Mouse (Mus musculus): Measurements from ENCODE around the gene Ptpn21. TPM values are rescaled to one million over a fixed set of nuclear protein-coding genes. Genes with fewer than 3 reads are reported as not detected.

The Ptpn21 gene
- polyA plus RNA-seq, 1 experiment from 2014 or later: 5.5 TPM

DNA sequence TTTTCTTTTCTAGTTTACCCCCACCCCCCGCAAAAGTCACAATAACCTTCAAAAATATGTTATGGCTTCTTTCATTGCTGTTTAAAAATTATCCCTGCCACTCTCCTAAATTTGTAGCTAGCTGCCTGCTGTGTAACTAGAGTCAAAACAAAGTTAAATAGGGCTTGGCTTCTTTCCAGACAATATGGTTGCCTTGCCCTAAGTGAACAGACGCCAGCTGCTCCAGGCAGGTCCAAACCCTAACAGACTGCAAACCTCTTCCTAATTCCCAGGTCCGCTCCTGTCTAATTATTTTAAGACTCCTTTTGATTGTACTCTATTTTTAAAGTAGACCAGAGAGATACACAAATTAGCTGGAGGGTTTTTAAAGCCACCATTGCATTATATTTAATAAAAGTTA, 16.6 kb downstream of the Ptpn21 start:
- H3K27ac ChIP-seq (replicated peaks): no peak overlapping the region
- ATAC-seq (ENCODE audit: low FRiP score, low TSS enrichment): no peak
- WGBS: 26% methylated on average over 3 of the region's 3 CpGs

DNA sequence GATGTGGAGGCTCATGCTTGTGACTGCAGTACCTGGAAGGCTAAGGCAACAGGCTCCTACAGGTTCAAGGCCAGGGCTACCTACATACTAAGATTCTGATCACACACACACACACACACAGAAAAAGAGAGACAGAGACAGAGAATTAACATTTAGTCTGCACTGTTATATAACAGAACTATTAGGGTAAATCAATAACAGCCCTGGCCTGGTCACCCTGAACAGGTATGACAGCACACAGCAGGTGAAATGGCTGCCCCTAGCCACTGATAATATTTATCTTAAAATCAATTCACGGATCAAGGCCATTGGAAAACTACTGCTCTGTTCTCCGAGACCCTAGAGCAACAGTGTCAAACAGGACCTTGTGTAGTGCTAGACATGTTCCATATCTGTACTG, 21.1 kb downstream of the Ptpn21 start:
- 72% methylated on average over 2 of the region's 2 CpGs for WGBS
- Histone ChIP-seq H3K4me3 (ENCODE audit: low read depth, low read length) (no peak overlapping the region), H3K9me3 (ENCODE audit: control insufficient read depth, low read length) (no peaks in the 10 kb centered on the region), H3K4me2 (replicated peaks; ENCODE audit: low read depth) (no peak overlapping the region), H3K27me3 (ENCODE audit: control insufficient read depth, insufficient read depth, low read length) (no peaks in the 10 kb centered on the region), H3K9ac (ENCODE audit: low read length) (no peak overlapping the region), H3K36me3 (ENCODE audit: control insufficient read depth, insufficient read depth, low read length) (no peaks in the 10 kb centered on the region), H3K4me1 (replicated peaks; ENCODE audit: control insufficient read depth, insufficient read depth) (no peaks in the 10 kb centered on the region), H3K27ac (replicated peaks) (no peak overlapping the region)
- DNase-seq (ENCODE audit: low spot score) (no peak), ATAC-seq (ENCODE audit: low FRiP score, low TSS enrichment) (no peak)
- TF ChIP-seq CTCF (IDR thresholded peaks at IDR 0.05; ENCODE audit: low read depth): no peak
- TF ChIP-seq EP300 (optimal IDR thresholded peaks at IDR 0.05): no peak

More for the DNA sequence above, 16.6 kb downstream of the Ptpn21 start:
- Histone ChIP-seq H3K4me2 (replicated peaks; ENCODE audit: low read depth) (no peak overlapping the region), H3K27me3 (ENCODE audit: control insufficient read depth, insufficient read depth, low read length) (no peaks in the 10 kb centered on the region), H3K9ac (ENCODE audit: low read length) (no peak overlapping the region), H3K4me1 (replicated peaks; ENCODE audit: control insufficient read depth, insufficient read depth) (no peaks in the 10 kb centered on the region), H3K36me3 (ENCODE audit: control insufficient read depth, insufficient read depth, low read length) (no peaks in the 10 kb centered on the region), H3K9me3 (ENCODE audit: control insufficient read depth, low read length) (no peaks in the 10 kb centered on the region), H3K4me3 (ENCODE audit: low read depth, low read length) (no peak overlapping the region)
- no peak for TF ChIP-seq CTCF (IDR thresholded peaks at IDR 0.05; ENCODE audit: low read depth)
- no peak for TF ChIP-seq EP300 (optimal IDR thresholded peaks at IDR 0.05)
- no peak for DNase-seq (ENCODE audit: low spot score)

DNA sequence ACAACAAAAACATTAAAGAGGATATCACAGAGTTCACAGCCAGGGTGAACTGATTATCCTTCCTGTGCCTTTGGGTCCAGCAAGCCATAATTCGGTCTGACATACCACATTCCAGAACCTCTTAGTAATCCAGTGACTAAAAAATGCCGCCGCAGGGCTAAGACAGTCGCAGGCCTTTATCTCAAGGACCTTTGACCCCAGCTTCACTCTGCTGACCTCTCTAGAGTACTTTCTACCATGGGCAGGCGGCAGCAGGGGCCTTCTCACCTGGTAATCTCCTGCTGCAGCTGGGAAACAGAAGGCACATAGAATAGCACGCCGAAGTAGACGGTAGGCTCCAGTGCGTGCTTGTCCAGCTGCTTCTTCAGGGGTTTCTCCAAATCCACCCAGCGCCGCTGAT, 22.4 kb downstream of the Ptpn21 start:
- Histone ChIP-seq H3K4me1 (replicated peaks; ENCODE audit: control insufficient read depth, insufficient read depth) (no peaks in the 10 kb centered on the region), H3K27ac (replicated peaks) (no peak overlapping the region), H3K36me3 (ENCODE audit: control insufficient read depth, insufficient read depth, low read length) (no peaks in the 10 kb centered on the region), H3K9ac (ENCODE audit: low read length) (no peak overlapping the region), H3K9me3 (ENCODE audit: control insufficient read depth, low read length) (no peaks in the 10 kb centered on the region), H3K27me3 (ENCODE audit: control insufficient read depth, insufficient read depth, low read length) (no peaks in the 10 kb centered on the region), H3K4me2 (replicated peaks; ENCODE audit: low read depth) (no peak overlapping the region), H3K4me3 (ENCODE audit: low read depth, low read length) (no peak overlapping the region)
- WGBS: 43% methylated on average over 11 of the region's 11 CpGs
- no peak for ATAC-seq (ENCODE audit: low FRiP score, low TSS enrichment)
- DNase-seq (ENCODE audit: low spot score): no peak
- TF ChIP-seq CTCF (IDR thresholded peaks at IDR 0.05; ENCODE audit: low read depth) (no peak), EP300 (optimal IDR thresholded peaks at IDR 0.05) (no peak)

DNA sequence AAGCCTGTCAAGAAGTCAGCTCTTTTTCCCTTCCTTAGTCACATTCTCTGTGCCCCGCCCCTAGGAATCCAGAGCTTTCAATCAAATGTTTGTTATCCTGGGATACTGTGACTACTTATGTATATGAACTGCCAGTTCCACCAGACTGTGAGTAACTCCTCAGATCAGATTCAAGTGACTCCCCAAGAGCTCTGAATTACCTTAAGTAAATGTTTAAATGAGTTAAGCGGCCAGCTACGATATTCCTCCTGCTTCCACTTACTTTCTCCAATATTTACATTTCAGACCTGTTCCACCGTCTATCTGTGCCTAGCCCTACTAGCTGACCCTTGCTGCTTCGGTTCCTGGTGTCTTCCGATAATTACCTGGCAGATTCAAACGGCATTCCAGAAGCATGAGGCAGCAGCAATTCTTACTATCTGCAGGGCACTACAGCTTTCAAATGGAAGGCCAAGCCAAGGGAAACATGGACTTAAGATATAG, 23.5 kb downstream of the Ptpn21 start:
- H3K27ac ChIP-seq (replicated peaks): no peak overlapping the region
- peak; percentile 46 for DNase-seq (ENCODE audit: low spot score)

DNA sequence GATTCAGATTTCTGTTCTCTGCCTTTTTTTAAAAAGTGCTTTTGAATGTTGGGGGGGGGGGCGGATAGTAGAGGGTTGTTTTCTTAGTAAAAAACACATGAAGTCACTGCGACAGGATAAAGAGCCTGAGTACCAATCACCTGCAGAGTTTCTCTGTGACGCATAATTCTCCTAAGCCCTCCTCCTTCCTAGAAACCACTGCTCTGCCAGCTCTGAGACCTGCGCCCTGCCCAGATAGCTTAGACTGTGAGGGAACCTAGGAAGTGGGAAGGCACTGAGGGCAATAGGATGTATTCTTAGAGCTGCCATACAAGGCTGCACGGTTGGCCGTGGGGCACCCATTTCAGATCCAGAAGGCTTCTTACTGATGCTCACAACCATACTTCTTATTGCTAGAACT, 24.4 kb downstream of the Ptpn21 start:
- 68% methylated on average over 6 of the region's 6 CpGs for WGBS
- Histone ChIP-seq H3K4me1 (replicated peaks; ENCODE audit: control insufficient read depth, insufficient read depth) (no peaks in the 10 kb centered on the region), H3K36me3 (ENCODE audit: control insufficient read depth, insufficient read depth, low read length) (no peaks in the 10 kb centered on the region; the same call in 1 of the 2 replicates), H3K27ac (replicated peaks) (no peak overlapping the region), H3K27me3 (ENCODE audit: control insufficient read depth, insufficient read depth, low read length) (no peaks in the 10 kb centered on the region), H3K4me3 (ENCODE audit: low read depth, low read length) (no peak overlapping the region), H3K9ac (ENCODE audit: low read length) (no peak overlapping the region), H3K4me2 (replicated peaks; ENCODE audit: low read depth) (no peak overlapping the region), H3K9me3 (ENCODE audit: control insufficient read depth, low read length) (no peaks in the 10 kb centered on the region)
- TF ChIP-seq EP300 (optimal IDR thresholded peaks at IDR 0.05) (no peak), CTCF (IDR thresholded peaks at IDR 0.05; ENCODE audit: low read depth) (no peak)
- peak; percentile 47 for DNase-seq (ENCODE audit: low spot score)
- ATAC-seq (ENCODE audit: low FRiP score, low TSS enrichment): peak; percentile 72

More for the DNA sequence above, 23.5 kb downstream of the Ptpn21 start:
- Histone ChIP-seq H3K9ac (ENCODE audit: low read length) (no peak overlapping the region), H3K27me3 (ENCODE audit: control insufficient read depth, insufficient read depth, low read length) (no peaks in the 10 kb centered on the region), H3K9me3 (ENCODE audit: control insufficient read depth, low read length) (no peaks in the 10 kb centered on the region), H3K4me2 (replicated peaks; ENCODE audit: low read depth) (no peak overlapping the region), H3K4me1 (replicated peaks; ENCODE audit: control insufficient read depth, insufficient read depth) (no peaks in the 10 kb centered on the region), H3K36me3 (ENCODE audit: control insufficient read depth, insufficient read depth, low read length) (no peaks in the 10 kb centered on the region; the same call in 1 of the 2 replicates), H3K4me3 (ENCODE audit: low read depth, low read length) (no peak overlapping the region)
- 19% methylated on average over 7 of the region's 7 CpGs for WGBS
- TF ChIP-seq EP300 (optimal IDR thresholded peaks at IDR 0.05) (no peak), CTCF (IDR thresholded peaks at IDR 0.05; ENCODE audit: low read depth) (no peak)
- peak; percentile 87 for ATAC-seq (ENCODE audit: low FRiP score, low TSS enrichment)

DNA sequence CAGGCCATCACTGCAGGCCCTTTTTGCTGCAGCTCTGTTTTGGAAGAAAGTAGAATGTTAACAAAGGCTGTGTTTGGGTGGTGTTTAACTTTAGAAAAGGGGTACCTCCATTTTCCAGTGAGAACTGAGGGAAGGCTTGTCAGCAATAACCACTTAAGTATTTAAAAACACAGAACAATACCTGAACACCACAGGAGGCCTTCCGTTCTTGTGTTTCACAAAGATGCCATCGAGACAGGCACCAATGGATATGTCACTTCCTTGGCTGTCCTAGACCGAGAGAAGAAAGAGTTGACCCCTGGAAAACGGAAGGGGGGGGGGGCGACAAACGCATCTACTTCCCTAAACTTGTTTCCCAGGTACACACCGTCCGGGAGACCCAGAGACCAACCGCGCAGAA, 33.2 kb downstream of the Ptpn21 start:
- 86% methylated on average over 10 of the region's 10 CpGs for WGBS
- H3K4me3 ChIP-seq (ENCODE audit: low read depth, low read length): no peak overlapping the region
- DNase-seq (ENCODE audit: low spot score): no peak
- H3K4me1 ChIP-seq (replicated peaks; ENCODE audit: control insufficient read depth, insufficient read depth): no peaks in the 10 kb centered on the region
- ATAC-seq (ENCODE audit: low FRiP score, low TSS enrichment): no peak
- peaks cover 11% of the 10 kb centered on the region; the same call in 1 of the 2 replicates for H3K36me3 ChIP-seq (ENCODE audit: control insufficient read depth, insufficient read depth, low read length)
- H3K4me2 ChIP-seq (replicated peaks; ENCODE audit: low read depth): no peak overlapping the region
- no peaks in the 10 kb centered on the region for H3K27me3 ChIP-seq (ENCODE audit: control insufficient read depth, insufficient read depth, low read length)
- no peak overlapping the region for H3K9ac ChIP-seq (ENCODE audit: low read length)
- H3K9me3 ChIP-seq (ENCODE audit: control insufficient read depth, low read length): no peaks in the 10 kb centered on the region
- H3K27ac ChIP-seq (replicated peaks): no peak overlapping the region
- TF ChIP-seq CTCF (IDR thresholded peaks at IDR 0.05; ENCODE audit: low read depth): no peak
- TF ChIP-seq EP300 (optimal IDR thresholded peaks at IDR 0.05): no peak

Data from stomach, postnatal 0 days (tissue).